Mouse (Mus musculus) ES-Bruce4 (cell line): ENCODE data around the gene Gimap8.

ENCODE experiments used
- CTCF ChIP-seq: IDR thresholded peaks from one replicate; pipeline ENCODE4 v1.8.1; 2011; ENCODE audit warnings: low read depth, low read length
- EP300 ChIP-seq: IDR thresholded peaks from 2 replicates; pipeline ENCODE4 v1.6.1; 2011; ENCODE audit warnings: low read depth, low read length; ENCODE audit not compliant: insufficient read depth
- POLR2A ChIP-seq: IDR thresholded peaks from one replicate; pipeline ENCODE4 v1.8.1; 2011; ENCODE audit warnings: low read length; ENCODE audit not compliant: insufficient read depth

- no peak for TF ChIP-seq CTCF
- TF ChIP-seq POLR2A, result no peak
- no peak for TF ChIP-seq EP300
Observed at GRCm38 (mm10) chr6:48704146-48704545, 57.1 kb downstream of the Gimap8 start.
